Mouse (Mus musculus) midbrain, embryonic 16.5 days (tissue): Measurements from ENCODE around the gene Tcam1. TPM values are rescaled to one million over a fixed set of nuclear protein-coding genes. Genes with fewer than 3 reads are reported as not detected.

Source experiments
- ATAC-seq: fragments of 200-750 bp; cut with Nextera tagmentation; 2 replicates; pipeline ENCODE4 v1.8.0; 2017; ENCODE audit warnings: moderate TSS enrichment
- H3K27ac ChIP-seq: fragments of 300-500 bp; sonication (generic); 2 replicates; pipeline ENCODE4 v1.5.1; 2014; ENCODE audit warnings: mild to moderate bottlenecking, low read length, mixed read lengths
- H3K27me3 ChIP-seq: fragments of 300-500 bp; sonication (generic); 2 replicates; pipeline ENCODE4 v1.6.1; 2014; ENCODE audit warnings: low read depth, low read length, mixed read lengths; ENCODE audit not compliant: control insufficient read depth, insufficient read depth
- H3K36me3 ChIP-seq: fragments of 300-500 bp; sonication (generic); 2 replicates; pipeline ENCODE4 v1.6.1; 2014; ENCODE audit warnings: mild to moderate bottlenecking, low read length, moderate library complexity, mixed read lengths; ENCODE audit not compliant: control insufficient read depth, insufficient read depth
- H3K4me1 ChIP-seq: fragments of 300-500 bp; sonication (generic); 2 replicates; pipeline ENCODE4 v1.6.1; 2014; ENCODE audit warnings: mild to moderate bottlenecking, low read length, mixed read lengths; ENCODE audit not compliant: control insufficient read depth, insufficient read depth
- H3K4me2 ChIP-seq: fragments of 300-500 bp; sonication (generic); 2 replicates; pipeline ENCODE4 v1.6.1; 2014; ENCODE audit warnings: mild to moderate bottlenecking, low read length, mixed read lengths
- H3K4me3 ChIP-seq: fragments of 300-500 bp; sonication (generic); 2 replicates; pipeline ENCODE4 v1.5.1; 2014; ENCODE audit warnings: low read depth, mild to moderate bottlenecking, low read length, moderate library complexity, mixed read lengths
- H3K9ac ChIP-seq: fragments of 300-500 bp; sonication (generic); 2 replicates; pipeline ENCODE4 v1.6.1; 2014; ENCODE audit warnings: low read depth, low read length, mixed read lengths
- H3K9me3 ChIP-seq: fragments of 300-500 bp; sonication (generic); replicated peaks from 2 replicates; pipeline ENCODE4 v1.6.1; 2014; ENCODE audit warnings: mild to moderate bottlenecking, low read length, mixed read lengths; ENCODE audit not compliant: control insufficient read depth, poor library complexity, severe bottlenecking
- WGBS: fragments of 180-500 bp; shearing (Covaris S2); extraction: QIAGEN DNeasy Blood & Tissue Kit; methylation state at CpG from one replicate; pipeline ENCODE4 v1.1.7; 2014; 5-methylcytosine and 5-hydroxymethylcytosine counted together
- polyA plus RNA-seq: library from polyadenylated mRNA; unstranded; fragments of >200 nt; fragmentation: Nextera tagmentation; extraction: Ambion mirVana; gene quantifications from 2 replicates; pipeline ENCODE4 v1.2.1, GENCODE M21; 2015

Tcam1 gene
- polyA plus RNA-seq, 1 experiment from 2014 or later, result 0.05 TPM

DNA sequence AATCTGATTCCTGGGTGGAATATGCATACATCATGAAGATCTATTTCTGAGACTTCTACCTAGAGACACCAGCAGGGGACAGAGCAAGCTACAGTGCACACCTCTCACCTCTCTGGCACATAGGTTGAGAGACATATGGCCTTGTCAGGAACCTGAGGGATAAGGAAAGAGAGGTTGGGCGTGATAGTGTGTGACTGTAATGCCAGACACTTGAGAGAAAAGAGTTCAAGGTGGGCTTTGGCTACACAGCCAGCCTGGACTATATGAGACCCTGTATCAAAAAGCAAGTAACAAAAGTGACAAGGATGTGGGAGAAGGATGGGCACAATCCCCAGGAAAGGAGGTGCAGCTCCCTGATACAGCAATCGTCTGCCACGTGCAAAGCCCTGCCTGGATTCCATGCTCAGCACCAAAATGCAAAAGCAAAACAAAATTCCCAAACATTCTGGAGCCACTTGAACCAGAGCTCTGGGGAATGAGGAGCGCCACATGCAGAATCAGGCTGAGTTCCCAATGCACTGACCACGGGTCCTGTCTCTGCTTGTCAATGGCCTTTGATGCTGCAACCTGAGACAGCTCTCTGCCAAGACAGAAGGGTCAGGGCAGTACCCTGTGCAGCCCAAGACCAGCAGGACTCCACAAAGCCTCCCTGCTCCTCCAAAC is 5.2 kb upstream of the Tcam1 start:
- H3K27me3 ChIP-seq, result no peaks in the 10 kb centered on the region
- H3K4me1 ChIP-seq, result peaks cover 25% of the 10 kb centered on the region
- peak overlapping the region; percentile 20 for H3K27ac ChIP-seq
- H3K9ac ChIP-seq, result peak overlapping the region; percentile 80
- no peaks in the 10 kb centered on the region for H3K9me3 ChIP-seq
- peaks cover 5% of the 10 kb centered on the region for H3K36me3 ChIP-seq
- H3K4me3 ChIP-seq, result peak overlapping the region; percentile 77
- 54% methylated on average over 5 of the region's 5 CpGs for WGBS
- H3K4me2 ChIP-seq, result peak overlapping the region; percentile 71
- no peak for ATAC-seq

DNA sequence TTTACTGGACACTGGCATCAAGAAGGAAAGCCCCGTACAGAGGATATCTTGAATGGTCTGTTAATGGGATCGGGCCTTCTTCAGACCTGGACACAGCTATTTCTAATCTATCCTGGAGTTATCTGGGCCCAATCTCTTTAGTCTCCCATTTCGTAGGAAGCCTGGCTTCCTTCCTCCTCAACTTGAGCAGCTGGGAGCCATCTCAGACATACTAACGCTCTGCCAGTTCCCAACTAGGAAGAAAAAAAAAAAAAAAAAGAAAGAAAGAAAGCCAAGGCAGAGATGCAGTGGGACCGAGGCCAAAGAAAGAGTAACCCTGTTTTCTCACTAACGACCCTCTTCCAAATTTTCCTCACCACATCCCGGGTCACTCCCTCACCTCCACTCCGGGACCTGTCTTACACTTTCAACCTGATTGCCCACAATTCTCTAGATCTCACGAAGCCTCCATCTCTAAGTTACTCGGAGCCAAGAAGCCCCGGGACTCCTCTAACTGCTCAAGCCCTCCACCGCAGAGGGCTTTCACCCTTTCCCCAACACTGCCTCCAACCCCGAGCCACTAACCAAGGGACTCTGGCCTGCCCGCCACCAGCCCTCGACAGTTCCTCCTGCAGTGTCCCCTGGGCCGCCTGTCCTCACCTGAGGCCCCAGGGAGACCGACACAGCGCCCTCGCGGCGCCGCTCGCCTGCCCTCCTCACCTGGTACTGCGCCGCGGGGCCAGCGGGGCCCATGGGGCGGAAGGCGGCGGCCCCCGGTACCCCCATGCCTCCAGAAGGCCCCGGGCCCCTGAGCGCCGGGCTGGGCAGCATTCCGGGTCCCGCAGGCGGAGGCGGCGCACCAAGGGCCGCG is 4.5 kb upstream of the Tcam1 start:
- Histone ChIP-seq H3K4me3 (peak overlapping the region; percentile 77), H3K27me3 (no peaks in the 10 kb centered on the region), H3K4me1 (peaks cover 25% of the 10 kb centered on the region), H3K27ac (peak overlapping the region; percentile 81), H3K36me3 (no peaks in the 10 kb centered on the region), H3K4me2 (peak overlapping the region; percentile 71), H3K9ac (peak overlapping the region; percentile 80), H3K9me3 (no peaks in the 10 kb centered on the region)
- ATAC-seq, result peak; percentile 64
- WGBS, result 2% methylated on average over 41 of the region's 41 CpGs

DNA sequence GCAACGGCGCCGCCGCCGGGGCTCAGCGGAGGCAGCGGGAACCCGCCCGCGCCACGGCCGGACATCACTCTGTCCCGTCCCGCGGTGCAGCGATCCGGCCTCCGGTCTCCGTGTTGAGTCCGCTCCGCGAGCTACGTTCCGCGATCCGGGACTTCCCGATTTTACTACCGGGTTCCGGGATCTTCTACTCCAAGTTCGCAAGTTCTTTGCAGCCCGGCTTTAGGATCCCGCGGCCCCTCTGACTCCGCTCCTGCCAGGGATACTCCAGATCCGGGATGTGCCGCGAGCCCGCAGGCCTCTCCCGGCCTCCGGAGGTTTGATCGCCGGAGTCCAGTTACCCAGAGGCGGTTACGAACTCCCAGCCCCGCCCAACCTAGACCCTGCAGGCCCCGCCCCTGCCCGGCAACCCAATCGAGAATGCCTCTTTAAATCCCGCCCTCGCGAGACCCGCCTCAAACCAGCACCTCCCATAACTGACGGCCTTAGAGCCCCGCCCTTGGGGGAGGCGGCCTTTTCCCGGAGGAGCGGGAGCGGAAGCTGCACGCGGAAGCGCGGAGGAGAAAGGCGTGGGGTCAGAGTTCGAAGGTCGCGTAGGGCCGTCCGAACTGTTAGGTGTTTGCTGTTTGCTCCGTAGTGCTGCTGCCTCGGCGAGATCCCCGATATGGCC is 3.7 kb upstream of the Tcam1 start, which contains the start of gene Smarcd2:
TSS of gene Smarcd2 (minus strand) at position 329 of the 667 bp plus-strand sequence.
- no peaks in the 10 kb centered on the region for H3K9me3 ChIP-seq
- peak within 1 kb of the TSS; percentile 80 for H3K9ac ChIP-seq
- H3K4me3 ChIP-seq, result peak within 1 kb of the TSS; percentile 77
- peak within 1 kb of the TSS; percentile 71 for H3K4me2 ChIP-seq
- H3K4me1 ChIP-seq, result peaks cover 25% of the 10 kb centered on the region
- H3K36me3 ChIP-seq, result no peaks in the 10 kb centered on the region
- peak within 1 kb of the TSS; percentile 81 for H3K27ac ChIP-seq
- ATAC-seq, result peak; percentile 93
- H3K27me3 ChIP-seq, result no peaks in the 10 kb centered on the region
- under 1% methylated on average over 72 of the region's 72 CpGs for WGBS

DNA sequence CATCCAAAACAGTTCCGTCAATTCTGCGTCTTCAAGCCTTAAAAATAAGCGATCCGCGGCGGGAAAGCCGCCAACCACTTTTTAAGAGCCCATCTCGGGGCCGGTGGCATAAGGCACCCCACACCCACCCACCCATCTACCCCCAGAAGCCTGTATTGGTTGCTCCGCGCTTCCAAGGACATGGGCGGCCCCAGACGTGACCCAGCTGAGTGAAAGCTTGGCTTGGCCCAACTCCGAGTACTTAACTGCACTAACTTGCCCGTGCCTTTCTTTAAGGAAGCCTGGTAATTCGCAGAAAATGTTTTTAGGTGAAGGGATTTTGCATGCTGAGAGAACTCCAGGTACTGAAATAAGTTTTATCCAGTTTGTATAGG is 3.2 kb upstream of the Tcam1 start:
- Histone ChIP-seq H3K27me3 (no peaks in the 10 kb centered on the region), H3K9ac (peak overlapping the region; percentile 80), H3K4me3 (peak overlapping the region; percentile 77), H3K36me3 (no peaks in the 10 kb centered on the region), H3K27ac (peak overlapping the region; percentile 81), H3K4me1 (peaks cover 23% of the 10 kb centered on the region), H3K9me3 (no peaks in the 10 kb centered on the region), H3K4me2 (peak overlapping the region; percentile 71)
- peak; percentile 27 for ATAC-seq
- WGBS, result 15% methylated on average over 16 of the region's 16 CpGs

DNA sequence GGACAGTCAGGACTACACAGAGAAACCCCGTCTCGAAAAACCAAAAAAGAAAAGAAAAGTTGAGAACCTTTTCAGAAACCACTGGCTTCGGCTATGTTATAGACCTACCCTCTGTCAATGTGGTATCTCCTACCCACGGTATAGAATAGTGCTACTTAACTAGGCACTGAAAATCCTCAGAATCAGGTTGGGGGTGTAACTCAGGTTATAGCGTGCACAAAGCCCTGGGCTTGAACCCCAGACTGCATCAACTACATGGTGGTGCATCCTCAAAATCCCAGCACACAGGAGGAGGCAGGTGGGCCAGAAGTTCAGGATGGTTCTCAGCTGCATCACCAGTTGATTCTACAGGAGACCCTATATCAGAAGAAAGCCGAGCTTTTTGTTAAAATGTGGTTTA is 2.7 kb upstream of the Tcam1 start:
- Histone ChIP-seq H3K4me1 (peaks cover 18% of the 10 kb centered on the region), H3K4me2 (peak overlapping the region; percentile 71; the same call in 1 of the 2 replicates), H3K27me3 (no peaks in the 10 kb centered on the region), H3K9ac (no peak overlapping the region), H3K9me3 (no peaks in the 10 kb centered on the region), H3K27ac (no peak overlapping the region), H3K4me3 (no peak overlapping the region), H3K36me3 (no peaks in the 10 kb centered on the region)
- no peak for ATAC-seq
- 97% methylated on average over 6 of the region's 6 CpGs for WGBS

DNA sequence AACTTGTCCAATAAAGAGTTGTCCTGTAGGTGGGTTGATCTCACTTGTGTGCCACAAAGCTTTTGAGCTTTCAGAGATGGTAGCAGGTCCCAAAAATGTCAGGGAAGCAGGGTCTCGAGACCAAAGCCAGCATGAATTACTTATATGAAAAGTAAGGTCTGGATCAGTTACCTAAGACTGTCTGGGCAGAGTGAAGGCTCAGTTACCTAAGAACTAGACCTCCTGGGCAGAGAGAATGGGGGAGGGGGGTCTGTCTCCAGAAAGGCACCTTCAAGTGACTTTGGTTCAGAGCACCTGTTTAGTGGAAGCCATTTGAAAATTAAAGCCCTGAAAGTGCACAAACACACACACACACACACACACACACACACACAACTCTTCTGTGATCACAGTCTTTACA is 2.1 kb upstream of the Tcam1 start:
- Histone ChIP-seq H3K27me3 (no peaks in the 10 kb centered on the region), H3K27ac (no peak overlapping the region), H3K9me3 (no peaks in the 10 kb centered on the region), H3K4me2 (no peak overlapping the region), H3K36me3 (no peaks in the 10 kb centered on the region), H3K9ac (no peak overlapping the region), H3K4me3 (no peak overlapping the region), H3K4me1 (peaks cover 14% of the 10 kb centered on the region)
- 85% methylated on average over 1 of the region's 1 CpGs for WGBS
- ATAC-seq, result no peak

DNA sequence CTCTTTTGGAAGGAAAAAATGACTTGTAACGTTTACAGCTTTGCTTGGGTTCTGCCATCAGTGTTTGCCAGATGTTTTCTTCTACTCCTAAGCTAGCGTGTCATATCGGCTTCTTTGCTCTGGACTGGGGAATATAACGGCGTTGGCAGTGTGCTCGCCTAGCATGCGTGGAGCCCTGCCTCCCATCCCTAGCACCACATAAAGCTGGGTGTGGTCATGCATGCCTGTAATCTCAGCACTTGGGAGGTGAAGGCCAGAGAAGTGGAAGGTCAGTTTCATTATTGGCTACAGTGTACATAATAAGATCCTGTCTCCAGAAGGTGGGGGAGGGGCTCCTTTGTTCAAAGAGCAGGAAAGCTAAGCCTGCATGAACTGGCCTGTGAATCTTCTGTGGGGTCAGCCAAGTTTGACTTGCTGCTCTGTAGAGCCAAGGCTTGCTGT is 1.5 kb upstream of the Tcam1 start:
- WGBS, result 87% methylated on average over 7 of the region's 7 CpGs
- H3K9ac ChIP-seq, result no peak overlapping the region
- H3K4me1 ChIP-seq, result peaks cover 14% of the 10 kb centered on the region
- H3K27me3 ChIP-seq, result no peaks in the 10 kb centered on the region
- H3K4me2 ChIP-seq, result no peak overlapping the region
- H3K27ac ChIP-seq, result no peak overlapping the region
- no peak for ATAC-seq
- H3K4me3 ChIP-seq, result no peak overlapping the region
- H3K9me3 ChIP-seq, result no peaks in the 10 kb centered on the region
- H3K36me3 ChIP-seq, result no peaks in the 10 kb centered on the region

DNA sequence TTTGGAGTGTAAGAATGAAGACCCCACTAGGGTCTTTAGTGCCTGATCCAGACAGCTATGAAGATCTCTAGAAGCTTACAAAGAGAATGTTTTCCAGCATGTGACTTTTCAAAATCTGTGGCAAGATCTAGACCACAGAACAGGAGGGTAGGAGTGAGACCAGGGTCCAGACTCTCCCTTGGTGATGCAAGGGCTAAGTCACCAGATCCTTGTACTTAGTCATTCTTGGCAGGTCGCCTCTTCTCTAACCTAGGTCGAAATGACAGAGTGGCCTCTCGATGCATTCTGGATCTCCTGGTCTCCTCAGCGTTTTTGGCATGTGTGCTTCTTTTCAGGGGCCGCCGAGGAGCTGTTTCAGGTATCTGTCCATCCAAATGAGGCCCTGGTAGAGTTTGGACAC is 6.0 kb downstream of the Tcam1 start:
- Histone ChIP-seq H3K27ac (no peak overlapping the region), H3K9ac (no peak overlapping the region), H3K9me3 (no peaks in the 10 kb centered on the region), H3K4me2 (no peak overlapping the region), H3K36me3 (no peaks in the 10 kb centered on the region), H3K4me3 (no peak overlapping the region), H3K4me1 (no peaks in the 10 kb centered on the region), H3K27me3 (no peaks in the 10 kb centered on the region)
- no peak for ATAC-seq
- WGBS, result 86% methylated on average over 6 of the region's 6 CpGs
